Comparison of ENCODE assay signal across 10 mouse cellular contexts in genomic region chr11:54595053-54595452, GRCm38 (mm10).
DNase-seq lines count a peak whose midpoint lies in the region; ATAC-seq and TF ChIP-seq lines count a peak whose summit lies in the region.
"Had no signal": no experiment of that assay in that cellular context is flagged by ENCODE, and none has a peak within 500 bp of the region (broad histone marks: within the 10 kb centered on the region; RNA-seq: fewer than 3 reads in every experiment).

No protein-coding gene starts in this region.

- H3K4me1 ChIP-seq in midbrain, embryonic 13.5 days (replicated peaks), result peaks cover 24% of the 10 kb centered on the region
- no peaks in the 10 kb centered on the region for H3K4me1 ChIP-seq in midbrain, embryonic 10.5 days
- H3K4me1 ChIP-seq in intestine, postnatal 0 days (replicated peaks; ENCODE audit: control insufficient read depth, insufficient read depth, low read length), result no peaks in the 10 kb centered on the region
- no peaks in the 10 kb centered on the region for H3K4me1 ChIP-seq in stomach, embryonic 15.5 days
- H3K4me1 ChIP-seq: lung, embryonic 15.5 days had no signal

- no peak overlapping the region for H3K9ac ChIP-seq in midbrain, embryonic 13.5 days (replicated peaks)
- no peak overlapping the region for H3K9ac ChIP-seq in intestine, postnatal 0 days (ENCODE audit: low read depth, low read length)
- no peak overlapping the region for H3K9ac ChIP-seq in stomach, embryonic 15.5 days
- H3K9ac ChIP-seq: lung, embryonic 15.5 days had no signal

- H3K36me3 ChIP-seq in midbrain, embryonic 13.5 days, result no peaks in the 10 kb centered on the region
- H3K36me3 ChIP-seq in midbrain, embryonic 10.5 days, result no peaks in the 10 kb centered on the region
- H3K36me3 ChIP-seq in intestine, postnatal 0 days (ENCODE audit: control insufficient read depth, insufficient read depth), result no peaks in the 10 kb centered on the region
- H3K36me3 ChIP-seq in stomach, embryonic 15.5 days, result no peaks in the 10 kb centered on the region
- H3K36me3 ChIP-seq: lung, embryonic 15.5 days had no signal

- H3K27ac ChIP-seq in midbrain, embryonic 13.5 days, result no peak overlapping the region
- no peak overlapping the region for H3K27ac ChIP-seq in midbrain, embryonic 10.5 days (replicated peaks)
- H3K27ac ChIP-seq in intestine, postnatal 0 days (ENCODE audit: low read depth, low read length), result no peak overlapping the region
- H3K27ac ChIP-seq in stomach, embryonic 15.5 days, result no peak overlapping the region
- H3K27ac ChIP-seq: lung, embryonic 15.5 days had no signal

- peak; percentile 24; the same call in 1 of the 2 replicates for TF ChIP-seq CTCF in intestine, postnatal 0 days (IDR thresholded peaks at IDR 0.05; ENCODE audit: low read depth)

- no peak overlapping the region for H3K4me2 ChIP-seq in midbrain, embryonic 13.5 days (replicated peaks)
- no peak overlapping the region for H3K4me2 ChIP-seq in intestine, postnatal 0 days (replicated peaks; ENCODE audit: low read depth)
- H3K4me2 ChIP-seq in stomach, embryonic 15.5 days, result no peak overlapping the region
- H3K4me2 ChIP-seq: lung, embryonic 15.5 days had no signal

- H3K9me3 ChIP-seq in midbrain, embryonic 13.5 days, result no peaks in the 10 kb centered on the region
- H3K9me3 ChIP-seq in midbrain, embryonic 10.5 days (replicated peaks), result no peaks in the 10 kb centered on the region
- no peaks in the 10 kb centered on the region for H3K9me3 ChIP-seq in intestine, postnatal 0 days (ENCODE audit: control insufficient read depth)
- H3K9me3 ChIP-seq in stomach, embryonic 15.5 days, result no peaks in the 10 kb centered on the region
- H3K9me3 ChIP-seq: lung, embryonic 15.5 days had no signal

- H3K27me3 ChIP-seq in midbrain, embryonic 13.5 days, result no peaks in the 10 kb centered on the region
- no peaks in the 10 kb centered on the region for H3K27me3 ChIP-seq in midbrain, embryonic 10.5 days (ENCODE audit: low read depth, poor library complexity, severe bottlenecking)
- no peaks in the 10 kb centered on the region for H3K27me3 ChIP-seq in intestine, postnatal 0 days (replicated peaks; ENCODE audit: control insufficient read depth, insufficient read depth, low read length)
- no peaks in the 10 kb centered on the region for H3K27me3 ChIP-seq in stomach, embryonic 15.5 days (replicated peaks)
- H3K27me3 ChIP-seq: lung, embryonic 15.5 days had no signal

- peak; percentile 46 to 52 for DNase-seq in cerebellum, adult 18-20 months
- no peak for DNase-seq in midbrain, embryonic 10.5 days (ENCODE audit: low spot score)
- DNase-seq in layer of hippocampus, postnatal 14 days (ENCODE audit: low spot score in 2 of 2), result no peak
- DNase-seq in neural tube, embryonic 10.5 days (ENCODE audit: extremely low spot score, low spot score), result no peak
- DNase-seq: heart, postnatal 10 days had no signal

- WGBS in midbrain, embryonic 13.5 days, result 82% methylated on average over 4 of the region's 4 CpGs
- WGBS in midbrain, embryonic 10.5 days, result 88% methylated on average over 4 of the region's 4 CpGs
- 37% methylated on average over 4 of the region's 4 CpGs for WGBS in intestine, postnatal 0 days
- 56% methylated on average over 4 of the region's 4 CpGs for WGBS in stomach, embryonic 15.5 days

- H3K4me3 ChIP-seq in midbrain, embryonic 13.5 days (replicated peaks), result no peak overlapping the region
- H3K4me3 ChIP-seq in midbrain, embryonic 10.5 days, result no peak overlapping the region
- no peak overlapping the region for H3K4me3 ChIP-seq in intestine, postnatal 0 days (ENCODE audit: low read depth, low read length)
- H3K4me3 ChIP-seq in stomach, embryonic 15.5 days (replicated peaks), result no peak overlapping the region
- H3K4me3 ChIP-seq: lung, embryonic 15.5 days had no signal

- ATAC-seq in cerebellum, adult (ENCODE audit: insufficient number of reproducible peaks, low FRiP score, low TSS enrichment), result no peak
- ATAC-seq in midbrain, embryonic 13.5 days, result peak; percentile 48; the same call in 1 of the 2 replicates
- ATAC-seq in intestine, postnatal 0 days, result no peak
- 0 out of 2 replicates have a peak, but pooled peaks have one; percentile 27 for ATAC-seq in stomach, embryonic 15.5 days (ENCODE audit: insufficient read depth, low FRiP score, low read depth)

Comparison
In these comparisons a context has a peak if more than half of its experiments do, and no peak if none do; other contexts are left out.
1. DNase-seq: peak in cerebellum, adult 18-20 months (2 of 2); none in midbrain, embryonic 10.5 days (single experiment), layer of hippocampus, postnatal 14 days (0 of 2) and neural tube, embryonic 10.5 days (single experiment).
2. ATAC-seq: peak in midbrain, embryonic 13.5 days (single experiment) and stomach, embryonic 15.5 days (single experiment); none in cerebellum, adult (single experiment) and intestine, postnatal 0 days (single experiment).